Mouse (Mus musculus) kidney, adult 8-10 months (tissue): ENCODE measurements around the gene Hpcal4.

Experiments used
- DNase-seq, 2 experiments: peaks; one replicate each; pipeline ENCODE4 v3.0.0; 2022

Hpcal4 gene

GRCm38 (mm10) chr4:123202094-123202420 is 19.0 kb downstream of the Hpcal4 start:
- no peak for DNase-seq

GRCm38 (mm10) chr4:123207337-123207736 is 24.3 kb downstream of the Hpcal4 start:
- DNase-seq, result no peak

- DNase-seq, result no peak
Observed at GRCm38 (mm10) chr4:123210996-123211395, 28.0 kb downstream of the Hpcal4 start.

GRCm38 (mm10) chr4:123211453-123211852 is 28.4 kb downstream of the Hpcal4 start:
- no peak for DNase-seq

- DNase-seq, result no peak
Observed at GRCm38 (mm10) chr4:123212330-123212729, 29.3 kb downstream of the Hpcal4 start.

GRCm38 (mm10) chr4:123213975-123214374 is 30.9 kb downstream of the Hpcal4 start:
- DNase-seq, result no peak

GRCm38 (mm10) chr4:123215367-123215766 is 32.3 kb downstream of the Hpcal4 start:
- no peak for DNase-seq

GRCm38 (mm10) chr4:123216782-123217181 is 33.8 kb downstream of the Hpcal4 start:
- DNase-seq, result peak in 1 of 2 experiments; percentile 36

- peak in 1 of 2 experiments; percentile 61 for DNase-seq
Observed at GRCm38 (mm10) chr4:123219720-123220357, 36.8 kb downstream of the Hpcal4 start.

GRCm38 (mm10) chr4:123220637-123221036 is 37.6 kb downstream of the Hpcal4 start:
- DNase-seq, result no peak

GRCm38 (mm10) chr4:123223309-123223708 is 40.3 kb downstream of the Hpcal4 start:
- DNase-seq, result no peak

GRCm38 (mm10) chr4:123225718-123226403 is 42.8 kb downstream of the Hpcal4 start:
- DNase-seq, result no peak

- no peak for DNase-seq
Observed at GRCm38 (mm10) chr4:123227707-123228106, 44.7 kb downstream of the Hpcal4 start.

- DNase-seq, result peak in 1 of 2 experiments; percentile 20
Observed at GRCm38 (mm10) chr4:123228270-123228669, 45.2 kb downstream of the Hpcal4 start.

GRCm38 (mm10) chr4:123229166-123229565 is 46.1 kb downstream of the Hpcal4 start:
- no peak for DNase-seq

GRCm38 (mm10) chr4:123232841-123233240 is 49.8 kb downstream of the Hpcal4 start:
- DNase-seq, result no peak

GRCm38 (mm10) chr4:123233492-123234084 is 50.6 kb downstream of the Hpcal4 start, which contains the start of gene Heyl:
Gene Heyl (plus strand): TSS chr4:123233556.
- DNase-seq, result peak; percentile 48 to 53

GRCm38 (mm10) chr4:123235835-123236430 is 52.9 kb downstream of the Hpcal4 start:
- no peak for DNase-seq

GRCm38 (mm10) chr4:123236431-123237031 is 53.5 kb downstream of the Hpcal4 start:
- DNase-seq, result no peak

- no peak for DNase-seq
Observed at GRCm38 (mm10) chr4:123237386-123238266, 54.6 kb downstream of the Hpcal4 start.

GRCm38 (mm10) chr4:123239361-123240203 is 56.6 kb downstream of the Hpcal4 start:
- DNase-seq, result peak in 1 of 2 experiments; percentile 41
